Mouse (Mus musculus): ENCODE measurements around the gene Ppp1r26. TPM values are rescaled to one million over a fixed set of nuclear protein-coding genes. Genes with fewer than 3 reads are reported as not detected.

The Ppp1r26 gene
- polyA plus RNA-seq, 1 experiment, result 11.5 TPM

- no peak for DNase-seq
- WGBS, result 73% methylated on average over 2 of the region's 2 CpGs
- Histone ChIP-seq H3K27me3 (ENCODE audit: control insufficient read depth, insufficient read depth, low read length) (no peaks in the 10 kb centered on the region), H3K4me3 (replicated peaks; ENCODE audit: insufficient read depth, low read depth, low read length) (no peak overlapping the region), H3K27ac (ENCODE audit: insufficient read depth, low read length) (no peak overlapping the region), H3K4me1 (ENCODE audit: control insufficient read depth, insufficient read depth, low read length) (peaks cover 3% of the 10 kb centered on the region)
- TF ChIP-seq POLR2A (IDR thresholded peaks at IDR 0.05; ENCODE audit: borderline replicate concordance, insufficient read depth, low read length) (no peak), CTCF (IDR thresholded peaks at IDR 0.05; ENCODE audit: borderline replicate concordance, insufficient read depth, low read depth, low read length) (no peak)
These were observed 37.3 kb downstream of the Ppp1r26 start for GRCm38 (mm10) chr2:28483861-28484260.

- no peak for DNase-seq
- Histone ChIP-seq H3K27me3 (ENCODE audit: control insufficient read depth, insufficient read depth, low read length) (no peaks in the 10 kb centered on the region), H3K27ac (ENCODE audit: insufficient read depth, low read length) (no peak overlapping the region), H3K4me3 (replicated peaks; ENCODE audit: insufficient read depth, low read depth, low read length) (no peak overlapping the region), H3K4me1 (ENCODE audit: control insufficient read depth, insufficient read depth, low read length) (no peaks in the 10 kb centered on the region)
- 62% methylated on average over 2 of the region's 2 CpGs for WGBS
- no peak for TF ChIP-seq POLR2A (IDR thresholded peaks at IDR 0.05; ENCODE audit: borderline replicate concordance, insufficient read depth, low read length)
These were observed 47.9 kb downstream of the Ppp1r26 start for GRCm38 (mm10) chr2:28494521-28494920.

- Histone ChIP-seq H3K27me3 (ENCODE audit: control insufficient read depth, insufficient read depth, low read length) (no peaks in the 10 kb centered on the region), H3K4me1 (ENCODE audit: control insufficient read depth, insufficient read depth, low read length) (no peaks in the 10 kb centered on the region), H3K27ac (ENCODE audit: insufficient read depth, low read length) (no peak overlapping the region), H3K4me3 (replicated peaks; ENCODE audit: insufficient read depth, low read depth, low read length) (no peak overlapping the region)
- TF ChIP-seq CTCF (IDR thresholded peaks at IDR 0.05; ENCODE audit: borderline replicate concordance, insufficient read depth, low read depth, low read length) (no peak), POLR2A (IDR thresholded peaks at IDR 0.05; ENCODE audit: borderline replicate concordance, insufficient read depth, low read length) (no peak)
- 82% methylated on average over 14 of the region's 14 CpGs for WGBS
- DNase-seq, result no peak
These were observed 48.7 kb downstream of the Ppp1r26 start for GRCm38 (mm10) chr2:28495207-28495756.

- TF ChIP-seq CTCF (IDR thresholded peaks at IDR 0.05; ENCODE audit: borderline replicate concordance, insufficient read depth, low read depth, low read length) (no peak), POLR2A (IDR thresholded peaks at IDR 0.05; ENCODE audit: borderline replicate concordance, insufficient read depth, low read length) (no peak)
- 80% methylated on average over 16 of the region's 16 CpGs for WGBS
- no peak for DNase-seq
- Histone ChIP-seq H3K4me1 (ENCODE audit: control insufficient read depth, insufficient read depth, low read length) (no peaks in the 10 kb centered on the region), H3K27me3 (ENCODE audit: control insufficient read depth, insufficient read depth, low read length) (no peaks in the 10 kb centered on the region), H3K27ac (ENCODE audit: insufficient read depth, low read length) (no peak overlapping the region), H3K4me3 (replicated peaks; ENCODE audit: insufficient read depth, low read depth, low read length) (no peak overlapping the region)
These were observed 49.4 kb downstream of the Ppp1r26 start for GRCm38 (mm10) chr2:28495801-28496595.

- Histone ChIP-seq H3K27me3 (ENCODE audit: control insufficient read depth, insufficient read depth, low read length) (no peaks in the 10 kb centered on the region), H3K4me3 (replicated peaks; ENCODE audit: insufficient read depth, low read depth, low read length) (no peak within 1 kb of the TSS), H3K27ac (ENCODE audit: insufficient read depth, low read length) (no peak within 1 kb of the TSS), H3K4me1 (ENCODE audit: control insufficient read depth, insufficient read depth, low read length) (no peaks in the 10 kb centered on the region)
- no peak for TF ChIP-seq POLR2A (IDR thresholded peaks at IDR 0.05; ENCODE audit: borderline replicate concordance, insufficient read depth, low read length)
- no peak for TF ChIP-seq CTCF (IDR thresholded peaks at IDR 0.05; ENCODE audit: borderline replicate concordance, insufficient read depth, low read depth, low read length)
- WGBS, result 61% methylated on average over 5 of the region's 5 CpGs
- no peak for DNase-seq
These were observed 50.1 kb downstream of the Ppp1r26 start, which contains the start of gene Gbgt1 for GRCm38 (mm10) chr2:28496671-28497070. Gbgt1 (plus strand) TSS chr2:28496891.

GRCm38 (mm10) chr2:28497561-28497960 lies 51.0 kb downstream of the Ppp1r26 start:
- WGBS, result 81% methylated on average over 5 of the region's 5 CpGs
- no peak for DNase-seq
- H3K27me3 ChIP-seq (ENCODE audit: control insufficient read depth, insufficient read depth, low read length), result no peaks in the 10 kb centered on the region
- TF ChIP-seq CTCF (IDR thresholded peaks at IDR 0.05; ENCODE audit: borderline replicate concordance, insufficient read depth, low read depth, low read length), result no peak
- TF ChIP-seq POLR2A (IDR thresholded peaks at IDR 0.05; ENCODE audit: borderline replicate concordance, insufficient read depth, low read length), result no peak
- H3K27ac ChIP-seq (ENCODE audit: insufficient read depth, low read length), result no peak overlapping the region
- H3K4me1 ChIP-seq (ENCODE audit: control insufficient read depth, insufficient read depth, low read length), result no peaks in the 10 kb centered on the region
- H3K4me3 ChIP-seq (replicated peaks; ENCODE audit: insufficient read depth, low read depth, low read length), result no peak overlapping the region

GRCm38 (mm10) chr2:28498431-28498830 lies 51.8 kb downstream of the Ppp1r26 start:
- TF ChIP-seq CTCF (IDR thresholded peaks at IDR 0.05; ENCODE audit: borderline replicate concordance, insufficient read depth, low read depth, low read length), result no peak
- no peak for TF ChIP-seq POLR2A (IDR thresholded peaks at IDR 0.05; ENCODE audit: borderline replicate concordance, insufficient read depth, low read length)
- Histone ChIP-seq H3K4me1 (ENCODE audit: control insufficient read depth, insufficient read depth, low read length) (no peaks in the 10 kb centered on the region), H3K27ac (ENCODE audit: insufficient read depth, low read length) (no peak overlapping the region), H3K4me3 (replicated peaks; ENCODE audit: insufficient read depth, low read depth, low read length) (no peak overlapping the region), H3K27me3 (ENCODE audit: control insufficient read depth, insufficient read depth, low read length) (no peaks in the 10 kb centered on the region)
- WGBS, result 89% methylated on average over 4 of the region's 4 CpGs
- DNase-seq, result no peak

GRCm38 (mm10) chr2:28502987-28503386 lies 56.4 kb downstream of the Ppp1r26 start:
- Histone ChIP-seq H3K27ac (ENCODE audit: insufficient read depth, low read length) (no peak overlapping the region), H3K27me3 (ENCODE audit: control insufficient read depth, insufficient read depth, low read length) (no peaks in the 10 kb centered on the region), H3K4me3 (replicated peaks; ENCODE audit: insufficient read depth, low read depth, low read length) (no peak overlapping the region), H3K4me1 (ENCODE audit: control insufficient read depth, insufficient read depth, low read length) (no peaks in the 10 kb centered on the region)
- no peak for DNase-seq
- 80% methylated on average over 10 of the region's 10 CpGs for WGBS
- TF ChIP-seq CTCF (IDR thresholded peaks at IDR 0.05; ENCODE audit: borderline replicate concordance, insufficient read depth, low read depth, low read length) (no peak), POLR2A (IDR thresholded peaks at IDR 0.05; ENCODE audit: borderline replicate concordance, insufficient read depth, low read length) (no peak)
